Mouse (Mus musculus) hindbrain, embryonic 15.5 days (tissue): ENCODE results near the gene Wbp1l. TPM values are rescaled to one million over a fixed set of nuclear protein-coding genes. Genes with fewer than 3 reads are reported as not detected.

ENCODE experiments used
- ATAC-seq: fragments of 200-750 bp; cut with Nextera tagmentation; 2 replicates; pipeline ENCODE4 v1.8.0; 2017; ENCODE audit warnings: low read depth, moderate number of reproducible peaks, moderate TSS enrichment; ENCODE audit not compliant: low FRiP score
- H3K27ac ChIP-seq: fragments of 300-500 bp; sonication (generic); replicated peaks from 2 replicates; pipeline ENCODE4 v1.5.1; 2015; ENCODE audit warnings: mild to moderate bottlenecking, inconsistent platforms
- H3K27me3 ChIP-seq: fragments of 300-500 bp; sonication (generic); 2 replicates; pipeline ENCODE4 v1.6.1; 2015; ENCODE audit warnings: control low read depth, inconsistent platforms
- H3K36me3 ChIP-seq: fragments of 300-500 bp; sonication (generic); 2 replicates; pipeline ENCODE4 v1.6.1; 2015; ENCODE audit warnings: control low read depth, inconsistent platforms
- H3K4me1 ChIP-seq: fragments of 300-500 bp; sonication (generic); replicated peaks from 2 replicates; pipeline ENCODE4 v1.6.1; 2015; ENCODE audit warnings: control low read depth, inconsistent platforms
- H3K4me2 ChIP-seq: fragments of 300-500 bp; sonication (generic); 2 replicates; pipeline ENCODE4 v1.6.1; 2015; ENCODE audit warnings: moderate library complexity, mild to moderate bottlenecking, inconsistent platforms
- H3K4me3 ChIP-seq: fragments of 300-500 bp; sonication (generic); 2 replicates; pipeline ENCODE4 v1.5.1; 2015; ENCODE audit warnings: mild to moderate bottlenecking, inconsistent platforms
- H3K9ac ChIP-seq: fragments of 300-500 bp; sonication (generic); 2 replicates; pipeline ENCODE4 v1.6.1; 2015; ENCODE audit warnings: inconsistent platforms
- H3K9me3 ChIP-seq: fragments of 300-500 bp; sonication (generic); 2 replicates; pipeline ENCODE4 v1.6.1; 2016; ENCODE audit warnings: control low read depth, inconsistent platforms
- WGBS: fragments of 180-500 bp; shearing (Covaris S2); methylation state at CpG from one replicate; pipeline ENCODE4 v1.1.7; 2015; 5-methylcytosine and 5-hydroxymethylcytosine counted together
- polyA plus RNA-seq: library from polyadenylated mRNA; unstranded; fragments of >200 nt; fragmentation: Nextera tagmentation; extraction: Ambion mirVana; gene quantifications from 2 replicates; pipeline ENCODE4 v1.2.1, GENCODE M21; 2015

Wbp1l gene
- polyA plus RNA-seq, 1 experiment from 2014 or later, result 41.1 TPM

DNA sequence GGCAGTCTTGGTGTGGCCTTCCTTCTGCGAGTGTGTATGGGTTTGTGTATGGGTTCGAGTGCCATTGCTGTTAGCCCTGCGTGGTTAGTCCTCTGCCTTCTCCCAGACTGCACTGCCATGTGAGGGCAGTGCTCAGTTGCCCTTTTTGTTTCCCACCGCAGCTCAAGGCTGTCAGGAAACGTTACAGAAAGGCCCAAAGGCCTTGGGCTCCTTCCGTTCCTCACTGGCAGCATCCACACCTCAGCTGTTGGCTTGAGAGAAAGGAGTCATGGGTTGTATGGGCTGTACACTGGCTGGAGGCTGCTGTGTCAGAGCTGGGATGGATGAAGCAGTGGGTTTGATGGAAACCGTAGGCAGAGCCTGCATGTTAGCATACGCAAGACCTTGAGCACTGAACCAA lies 41.9 kb downstream of the Wbp1l start:
- Histone ChIP-seq H3K4me2 (no peak overlapping the region), H3K36me3 (peaks cover 3% of the 10 kb centered on the region; the same call in 1 of the 2 replicates), H3K9me3 (no peaks in the 10 kb centered on the region), H3K27ac (no peak overlapping the region; the same call in 1 of the 2 replicates), H3K4me1 (peaks cover 59% of the 10 kb centered on the region), H3K4me3 (no peak overlapping the region), H3K9ac (no peak overlapping the region), H3K27me3 (no peaks in the 10 kb centered on the region)
- 91% methylated on average over 8 of the region's 8 CpGs for WGBS
- ATAC-seq, result no peak

DNA sequence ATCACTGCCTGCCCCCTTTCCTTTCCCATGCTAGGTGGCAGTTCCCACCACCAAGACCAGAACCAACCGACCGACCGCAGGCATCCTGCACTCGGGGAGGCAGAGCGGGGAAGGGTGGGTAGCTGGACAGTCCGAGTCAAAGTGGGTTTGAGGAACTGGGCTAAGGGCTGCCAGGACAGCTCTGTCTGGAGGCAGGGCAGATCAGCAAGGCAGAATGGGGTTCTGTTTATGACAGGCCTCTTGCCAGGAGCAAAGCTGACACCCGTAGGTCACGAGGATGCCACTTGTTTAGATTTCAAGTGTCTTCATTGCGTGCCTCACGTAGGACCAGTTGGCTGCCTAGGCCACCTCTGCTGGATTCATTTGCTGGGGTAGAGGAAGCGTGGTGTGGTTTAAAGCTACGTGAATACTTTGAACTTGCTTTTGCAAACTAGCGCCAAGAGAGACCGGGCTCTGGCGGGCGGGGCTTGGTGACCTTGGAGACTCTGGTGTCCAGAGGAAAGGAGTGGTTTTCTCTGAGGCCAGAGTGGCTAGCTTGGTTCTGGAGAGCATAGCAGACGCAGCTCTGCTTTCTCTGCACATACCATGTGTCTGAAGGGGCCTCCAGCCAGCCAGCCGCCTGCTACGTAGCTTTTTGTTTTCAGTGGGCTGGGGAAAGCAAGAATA lies 42.7 kb downstream of the Wbp1l start:
- Histone ChIP-seq H3K36me3 (peaks cover 3% of the 10 kb centered on the region; the same call in 1 of the 2 replicates), H3K4me3 (no peak overlapping the region), H3K4me2 (no peak overlapping the region), H3K9me3 (no peaks in the 10 kb centered on the region), H3K9ac (no peak overlapping the region), H3K4me1 (peaks cover 63% of the 10 kb centered on the region), H3K27me3 (no peaks in the 10 kb centered on the region), H3K27ac (peak overlapping the region; percentile 56)
- 60% methylated on average over 19 of the region's 19 CpGs for WGBS
- no peak for ATAC-seq

GRCm38 (mm10) chr19:46642136-46642753 lies 43.4 kb downstream of the Wbp1l start:
- no peak overlapping the region for H3K9ac ChIP-seq
- H3K4me2 ChIP-seq, result no peak overlapping the region
- WGBS, result 71% methylated on average over 22 of the region's 22 CpGs
- no peaks in the 10 kb centered on the region for H3K9me3 ChIP-seq
- peaks cover 60% of the 10 kb centered on the region for H3K4me1 ChIP-seq
- no peak for ATAC-seq
- no peaks in the 10 kb centered on the region; the same call in 1 of the 2 replicates for H3K36me3 ChIP-seq
- H3K27me3 ChIP-seq, result no peaks in the 10 kb centered on the region
- H3K4me3 ChIP-seq, result no peak overlapping the region
- H3K27ac ChIP-seq, result peak overlapping the region; percentile 56

- H3K4me2 ChIP-seq, result no peak overlapping the region
- no peak overlapping the region for H3K9ac ChIP-seq
- no peaks in the 10 kb centered on the region for H3K9me3 ChIP-seq
- no peak for ATAC-seq
- WGBS, result 71% methylated on average over 5 of the region's 5 CpGs
- H3K36me3 ChIP-seq, result no peaks in the 10 kb centered on the region
- H3K4me1 ChIP-seq, result peaks cover 56% of the 10 kb centered on the region
- H3K27me3 ChIP-seq, result no peaks in the 10 kb centered on the region
- no peak overlapping the region for H3K4me3 ChIP-seq
- no peak overlapping the region for H3K27ac ChIP-seq
These were observed 44.4 kb downstream of the Wbp1l start for GRCm38 (mm10) chr19:46643236-46643635.

DNA sequence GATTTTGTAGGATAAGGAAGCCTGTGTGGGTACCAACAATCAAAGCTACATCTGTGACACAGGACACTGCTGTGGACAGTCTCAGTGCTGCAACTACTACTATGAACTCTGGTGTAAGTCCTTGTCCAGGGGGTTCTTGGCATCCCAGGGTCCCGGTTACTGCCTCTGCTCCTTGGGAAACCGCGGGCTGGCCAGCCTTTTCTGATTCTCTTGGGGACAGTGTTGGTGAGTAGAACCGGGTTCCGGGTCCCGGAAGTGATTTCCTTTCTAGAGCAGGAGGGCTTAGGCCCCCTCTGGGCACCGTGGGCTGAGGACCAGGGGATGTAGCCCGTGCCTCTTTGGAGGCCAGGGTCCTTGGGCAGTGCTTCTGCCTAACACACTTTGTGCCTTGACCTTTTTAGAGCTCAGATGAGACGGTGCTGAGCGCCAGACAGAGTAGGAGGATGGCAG lies 45.5 kb downstream of the Wbp1l start:
- peaks cover 56% of the 10 kb centered on the region for H3K4me1 ChIP-seq
- H3K9me3 ChIP-seq, result no peaks in the 10 kb centered on the region
- ATAC-seq, result no peak
- no peak overlapping the region for H3K9ac ChIP-seq
- H3K27me3 ChIP-seq, result no peaks in the 10 kb centered on the region
- no peak overlapping the region for H3K4me2 ChIP-seq
- H3K4me3 ChIP-seq, result no peak overlapping the region
- H3K27ac ChIP-seq, result peak overlapping the region; percentile 43; the same call in 1 of the 2 replicates
- WGBS, result 74% methylated on average over 10 of the region's 10 CpGs
- no peaks in the 10 kb centered on the region for H3K36me3 ChIP-seq

GRCm38 (mm10) chr19:46644793-46645602 lies 46.1 kb downstream of the Wbp1l start:
- Histone ChIP-seq H3K36me3 (no peaks in the 10 kb centered on the region), H3K4me3 (no peak overlapping the region), H3K4me1 (peaks cover 56% of the 10 kb centered on the region), H3K4me2 (no peak overlapping the region), H3K9me3 (no peaks in the 10 kb centered on the region), H3K27me3 (no peaks in the 10 kb centered on the region), H3K27ac (peak overlapping the region; percentile 65), H3K9ac (no peak overlapping the region)
- 23% methylated on average over 12 of the region's 12 CpGs for WGBS
- ATAC-seq, result peak; percentile 59; the same call in 1 of the 2 replicates

DNA sequence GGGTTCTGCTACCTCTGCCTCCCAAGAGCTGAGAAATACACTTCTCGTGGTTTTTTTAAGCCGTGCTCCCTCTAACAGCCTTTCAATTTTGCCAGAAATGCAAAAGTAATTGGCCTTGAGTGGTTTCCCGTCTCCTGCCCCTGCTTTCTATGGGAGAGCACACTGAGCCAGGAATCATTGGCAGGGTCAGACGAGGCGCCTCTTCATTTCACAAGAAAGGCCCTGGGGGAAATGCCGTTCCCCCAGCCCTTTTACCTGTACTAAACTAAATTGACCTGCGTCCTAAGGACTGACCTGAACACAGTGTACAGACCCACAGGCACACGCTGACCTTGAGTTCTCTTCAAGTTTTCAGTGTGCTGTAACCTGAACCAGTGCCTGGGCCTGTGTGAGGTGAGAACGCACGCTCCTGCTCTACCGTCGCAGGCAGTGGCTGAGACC lies 47.2 kb downstream of the Wbp1l start:
- H3K36me3 ChIP-seq, result no peaks in the 10 kb centered on the region
- WGBS, result 79% methylated on average over 12 of the region's 12 CpGs
- no peak overlapping the region for H3K4me2 ChIP-seq
- ATAC-seq, result no peak
- peak overlapping the region; percentile 65; the same call in 1 of the 2 replicates for H3K27ac ChIP-seq
- no peaks in the 10 kb centered on the region for H3K27me3 ChIP-seq
- H3K4me1 ChIP-seq, result peaks cover 56% of the 10 kb centered on the region
- H3K4me3 ChIP-seq, result no peak overlapping the region
- H3K9me3 ChIP-seq, result no peaks in the 10 kb centered on the region
- H3K9ac ChIP-seq, result no peak overlapping the region

DNA sequence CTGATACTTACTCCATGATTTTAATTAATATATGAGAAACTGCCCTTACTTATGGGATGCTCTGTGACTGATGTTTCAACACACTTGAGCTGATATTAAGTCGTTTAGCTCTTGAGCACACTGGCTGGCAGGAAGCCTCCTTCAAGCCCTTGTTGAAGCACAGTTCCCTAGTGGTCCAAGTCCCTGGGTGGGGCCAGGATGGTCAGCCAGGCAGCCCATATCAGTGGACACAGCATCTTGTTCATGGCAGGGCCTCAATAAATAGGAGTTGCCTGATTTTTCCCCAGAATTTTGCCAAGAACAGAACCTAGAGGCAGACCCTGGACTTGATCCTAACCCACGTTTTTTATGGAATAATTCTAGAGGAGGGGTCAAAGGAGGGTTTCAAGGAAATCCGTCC lies 48.4 kb downstream of the Wbp1l start:
- WGBS, result 75% methylated on average over 3 of the region's 3 CpGs
- no peaks in the 10 kb centered on the region for H3K36me3 ChIP-seq
- H3K4me3 ChIP-seq, result no peak overlapping the region
- H3K4me1 ChIP-seq, result peaks cover 44% of the 10 kb centered on the region
- no peaks in the 10 kb centered on the region for H3K27me3 ChIP-seq
- no peaks in the 10 kb centered on the region for H3K9me3 ChIP-seq
- no peak overlapping the region for H3K4me2 ChIP-seq
- H3K9ac ChIP-seq, result no peak overlapping the region
- ATAC-seq, result no peak
- H3K27ac ChIP-seq, result no peak overlapping the region

DNA sequence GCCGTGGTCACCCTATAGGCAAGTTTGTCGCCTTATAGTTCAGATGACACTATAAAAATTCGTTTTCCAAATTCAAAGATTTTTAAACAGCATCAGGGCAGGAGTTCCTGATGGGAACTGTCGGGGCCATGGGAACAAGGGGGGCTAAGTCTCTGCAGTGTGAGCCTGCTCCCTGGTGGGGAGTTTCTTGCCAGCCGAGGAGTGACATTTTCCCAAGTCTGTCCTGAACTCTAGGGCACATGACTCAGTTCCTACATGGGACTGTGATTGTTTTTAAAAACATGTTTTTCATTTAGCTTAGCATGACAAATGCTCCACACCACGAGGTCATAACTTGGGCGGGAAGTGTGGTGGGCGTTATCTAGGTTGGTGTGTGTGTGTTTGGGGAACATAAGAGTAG lies 49.0 kb downstream of the Wbp1l start:
- 81% methylated on average over 8 of the region's 8 CpGs for WGBS
- no peaks in the 10 kb centered on the region for H3K27me3 ChIP-seq
- no peak overlapping the region for H3K27ac ChIP-seq
- no peaks in the 10 kb centered on the region for H3K9me3 ChIP-seq
- H3K4me3 ChIP-seq, result no peak overlapping the region
- ATAC-seq, result no peak
- peaks cover 3% of the 10 kb centered on the region; the same call in 1 of the 2 replicates for H3K36me3 ChIP-seq
- peaks cover 38% of the 10 kb centered on the region for H3K4me1 ChIP-seq
- no peak overlapping the region for H3K4me2 ChIP-seq
- no peak overlapping the region for H3K9ac ChIP-seq

- ATAC-seq, result no peak
- Histone ChIP-seq H3K9ac (no peak overlapping the region), H3K4me2 (no peak overlapping the region), H3K9me3 (no peaks in the 10 kb centered on the region), H3K4me3 (no peak overlapping the region), H3K4me1 (peaks cover 30% of the 10 kb centered on the region), H3K27me3 (no peaks in the 10 kb centered on the region), H3K36me3 (peaks cover 10% of the 10 kb centered on the region), H3K27ac (no peak overlapping the region)
- 96% methylated on average over 14 of the region's 14 CpGs for WGBS
These were observed 49.7 kb downstream of the Wbp1l start for GRCm38 (mm10) chr19:46648565-46648964.

GRCm38 (mm10) chr19:46653188-46653587 lies 54.3 kb downstream of the Wbp1l start:
- H3K27ac ChIP-seq, result no peak overlapping the region
- no peaks in the 10 kb centered on the region for H3K4me1 ChIP-seq
- H3K9me3 ChIP-seq, result no peaks in the 10 kb centered on the region
- H3K4me3 ChIP-seq, result no peak overlapping the region
- H3K4me2 ChIP-seq, result no peak overlapping the region
- H3K9ac ChIP-seq, result no peak overlapping the region
- ATAC-seq, result no peak
- no peaks in the 10 kb centered on the region for H3K27me3 ChIP-seq
- WGBS, result 84% methylated on average over 5 of the region's 5 CpGs
- peaks cover 41% of the 10 kb centered on the region for H3K36me3 ChIP-seq
